Mouse (Mus musculus) testis, adult 2 months (tissue): ENCODE measurements at regions not wholly inside any gene's neighbourhood (a gene's known extent, or its start where the extent isn't known, plus 50 kb on each side); places are given as distances from the start of the nearest gene placed in this dataset.

Experiments used
- CTCF ChIP-seq: fragments of 200-500 bp; IDR thresholded peaks from 2 replicates; pipeline ENCODE4 v1.5.1; 2012; ENCODE audit warnings: low read depth, mild to moderate bottlenecking, inconsistent platforms, low read length, moderate library complexity; ENCODE audit not compliant: control insufficient read depth, insufficient read depth, insufficient replicate concordance
- POLR2A ChIP-seq: fragments of 200-500 bp; IDR thresholded peaks from 2 replicates; pipeline ENCODE4 v1.6.1; 2012; ENCODE audit warnings: low read depth, mild to moderate bottlenecking, inconsistent platforms, low read length, moderate library complexity; ENCODE audit not compliant: control insufficient read depth

DNA sequence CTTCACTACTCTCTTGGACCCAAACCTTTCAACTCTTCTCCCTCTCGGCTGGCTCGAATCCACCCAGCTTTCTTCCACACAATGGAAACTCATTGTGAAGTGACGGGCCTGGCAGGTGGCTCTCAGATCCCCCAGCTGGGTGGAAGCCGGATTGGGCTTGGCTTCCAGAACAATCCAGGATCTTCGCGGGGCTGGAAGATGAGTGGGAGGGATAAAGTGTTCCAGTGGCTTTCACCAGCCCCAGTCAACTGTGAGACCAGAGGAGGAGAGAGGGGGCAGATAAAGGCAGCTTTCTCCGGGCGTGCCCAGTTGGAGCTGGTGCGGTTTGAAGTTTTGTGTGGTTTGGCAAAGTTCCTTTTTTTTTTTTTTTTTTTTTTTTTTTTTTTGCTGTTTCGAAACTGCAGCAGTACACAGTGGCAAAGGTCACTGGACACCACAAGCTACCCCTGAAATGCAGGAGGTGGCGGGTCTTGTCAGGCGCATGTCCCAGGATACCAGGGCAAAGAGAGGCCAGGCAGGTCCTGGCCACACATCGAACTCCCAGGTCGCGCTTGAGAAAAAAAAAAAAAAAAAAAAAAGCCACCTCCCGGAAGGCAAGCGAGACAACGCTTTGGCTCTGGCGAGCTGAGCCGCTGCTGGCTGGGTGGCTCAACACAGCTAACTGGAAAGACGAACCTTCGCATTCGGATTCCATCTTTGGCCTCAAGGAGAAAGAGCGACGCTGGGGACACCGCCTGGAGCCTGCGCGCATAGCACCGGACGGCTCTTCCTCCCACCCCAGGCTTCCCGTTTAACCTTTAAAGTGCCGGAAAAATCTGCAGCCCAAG lies 91.9 kb upstream of the Bcor start:
- TF ChIP-seq CTCF (peak; percentile 12; the same call in 1 of the 2 replicates), POLR2A (no peak)
